Mouse (Mus musculus) embryonic stem cell, embryonic (primary cell): ENCODE measurements at regions not wholly inside any gene's neighbourhood (a gene's known extent, or its start where the extent isn't known, plus 50 kb on each side); places are given as distances from the start of the nearest gene placed in this dataset.
"Not testable (repeated sequence)": the region's sequence is repeated elsewhere in the genome, so short reads cannot be mapped to it uniquely, and the experiment has no call there.

ENCODE experiments used
- CTCF ChIA-PET, 4 experiments: fragments of 300-600 bp in 2 of 4; fragments of 350-600 bp in 2 of 4; sonication (Branson Sonifier 250); formaldehyde crosslinking; loops; one replicate each; lab custom pipeline; 2022; ENCODE audit warnings: inconsistent platforms in 2 of 4; lab: Charles Lee
- POLR2A ChIA-PET, 4 experiments: fragments of 300-600 bp in 2 of 4; fragments of 350-600 bp in 2 of 4; sonication (Branson Sonifier 250); formaldehyde crosslinking; loops; one replicate each; lab custom pipeline; 2022; ENCODE audit warnings: antibody characterized with exemption in 4 of 4, inconsistent platforms in 1 of 4; lab: Charles Lee

- POLR2A ChIA-PET = no interaction called here
Measured at GRCm38 (mm10) chrX:114314586-114314985, 159.5 kb upstream of the Klhl4 start.

GRCm38 (mm10) chrX:114324285-114324684 lies 149.8 kb upstream of the Klhl4 start:
- ChIA-PET CTCF (no interaction called here), POLR2A (no interaction called here)

More at GRCm38 (mm10) chrX:114314586-114314985, 159.5 kb upstream of the Klhl4 start:
- CTCF ChIA-PET = no interaction called here

GRCm38 (mm10) chrX:114336151-114336550 lies 138.0 kb upstream of the Klhl4 start:
- POLR2A ChIA-PET, CTCF ChIA-PET: not testable (repeated sequence)

GRCm38 (mm10) chrX:114359240-114359639 lies 114.9 kb upstream of the Klhl4 start:
- ChIA-PET CTCF (no interaction called here), POLR2A (interaction anchor here in 1 of 4 experiments (0.7 kb wide), 1 partner anchor 1279 kb away, joined by 9 read pairs; no protein-coding TSS in a partner anchor)
